Mouse (Mus musculus) MEL (cell line): ENCODE measurements around the gene Krt33b. TPM values are rescaled to one million over a fixed set of nuclear protein-coding genes. Genes with fewer than 3 reads are reported as not detected.

Experiments used
- DNase-seq: peaks from one replicate; pipeline ENCODE4 v3.0.0; 2011; ENCODE audit warnings: low read depth, low spot score
- H3K27ac ChIP-seq: 2 replicates; pipeline ENCODE4 v1.5.1; 2012; ENCODE audit warnings: low read depth, mild to moderate bottlenecking, control low read depth, low read length, moderate library complexity; ENCODE audit not compliant: control insufficient read depth
- H3K27me3 ChIP-seq, 2 experiments: fragments of 150-350 bp in 1 of 2; sonication (generic) in 1 of 2; 2 replicates each; pipeline ENCODE4 v1.6.1; 2012; ENCODE audit warnings: low read length in 2 of 2, mild to moderate bottlenecking in 2 of 2, improper control_type of control experiment in 1 of 2, moderate library complexity in 1 of 2; ENCODE audit not compliant: insufficient read depth in 2 of 2, control insufficient read depth in 1 of 2
- H3K36me3 ChIP-seq, 2 experiments: 2 replicates each; pipeline ENCODE4 v1.6.1; 2012 to 2014; ENCODE audit warnings: low read length in 2 of 2, improper control_type of control experiment in 1 of 2, inconsistent platforms in 1 of 2, mild to moderate bottlenecking in 1 of 2; ENCODE audit not compliant: insufficient read depth in 2 of 2, control insufficient read depth in 1 of 2
- H3K4me1 ChIP-seq, 2 experiments: fragments of 150-350 bp in 1 of 2; sonication (generic) in 1 of 2; 2 replicates each; pipeline ENCODE4 v1.6.1; 2012; ENCODE audit warnings: low read length in 2 of 2, improper control_type of control experiment in 1 of 2, mild to moderate bottlenecking in 1 of 2; ENCODE audit not compliant: insufficient read depth in 2 of 2, control insufficient read depth in 1 of 2
- H3K4me3 ChIP-seq, 2 experiments: fragments of 150-350 bp in 1 of 2; sonication (generic) in 1 of 2; 2 replicates each; pipeline ENCODE4 v1.5.1; 2012; ENCODE audit warnings: low read depth in 2 of 2, low read length in 2 of 2, mild to moderate bottlenecking in 2 of 2, moderate library complexity in 2 of 2, control low read depth in 1 of 2, improper control_type of control experiment in 1 of 2; ENCODE audit not compliant: control insufficient read depth in 1 of 2, insufficient read depth in 1 of 2
- H3K79me2 ChIP-seq: 2 replicates; pipeline ENCODE4 v1.6.1; 2012; ENCODE audit warnings: mild to moderate bottlenecking, low read length, moderate library complexity; ENCODE audit not compliant: control insufficient read depth, poor library complexity, insufficient read depth
- H3K9ac ChIP-seq: 2 replicates; pipeline ENCODE4 v1.6.1; 2012; ENCODE audit warnings: low read depth, mild to moderate bottlenecking, control low read depth, low read length, moderate library complexity; ENCODE audit not compliant: control insufficient read depth, poor library complexity, severe bottlenecking
- H3K9me3 ChIP-seq: fragments of 150-350 bp; sonication (generic); replicated peaks from 2 replicates; pipeline ENCODE4 v1.6.1; 2012; ENCODE audit warnings: mild to moderate bottlenecking, low read length, improper control_type of control experiment, moderate library complexity; ENCODE audit not compliant: insufficient read depth
- BHLHE40 ChIP-seq: IDR thresholded peaks from 2 replicates; pipeline ENCODE4 v1.6.1; 2012; ENCODE audit warnings: low read depth, mild to moderate bottlenecking, inconsistent platforms, low read length, improper control_type of control experiment, borderline replicate concordance
- CHD1 ChIP-seq: IDR thresholded peaks from 2 replicates; pipeline ENCODE4 v1.6.1; 2012; ENCODE audit warnings: low read depth, mild to moderate bottlenecking, inconsistent platforms, low read length, improper control_type of control experiment
- CHD2 ChIP-seq: IDR thresholded peaks from 2 replicates; pipeline ENCODE4 v1.6.1; 2011; ENCODE audit warnings: low read length, improper control_type of control experiment
- CTCF ChIP-seq, 3 experiments: IDR thresholded peaks in 2 of 3; conservative IDR thresholded peaks in 1 of 3; 2 replicates each; pipeline ENCODE4 v1.5.1; 2011 to 2012; ENCODE audit warnings: low read length in 3 of 3, low read depth in 2 of 3, mild to moderate bottlenecking in 2 of 3, improper control_type of control experiment in 1 of 3, inconsistent platforms in 1 of 3, mixed read lengths in 1 of 3, moderate library complexity in 1 of 3; ENCODE audit not compliant: control insufficient read depth in 1 of 3, insufficient read depth in 1 of 3, poor library complexity in 1 of 3, severe bottlenecking in 1 of 3
- E2F4 ChIP-seq: IDR thresholded peaks from 2 replicates; pipeline ENCODE4 v1.6.1; 2011; ENCODE audit warnings: low read depth, low read length, improper control_type of control experiment, borderline replicate concordance
- ELF1 ChIP-seq: IDR thresholded peaks from 2 replicates; pipeline ENCODE4 v1.6.1; 2014; ENCODE audit warnings: low read depth, mild to moderate bottlenecking, inconsistent platforms, low read length, improper control_type of control experiment, moderate library complexity
- EP300 ChIP-seq, 2 experiments: IDR thresholded peaks; 2 replicates each; pipeline ENCODE4 v1.6.1; 2011; ENCODE audit warnings: improper control_type of control experiment in 2 of 2, low read length in 2 of 2, low read depth in 1 of 2, mild to moderate bottlenecking in 1 of 2
- ETS1 ChIP-seq: IDR thresholded peaks from 2 replicates; pipeline ENCODE4 v1.6.1; 2012; ENCODE audit warnings: low read depth, mild to moderate bottlenecking, inconsistent platforms, low read length, improper control_type of control experiment, moderate library complexity
- GABPA ChIP-seq: IDR thresholded peaks from 2 replicates; pipeline ENCODE4 v1.6.1; 2012; ENCODE audit warnings: low read depth, mild to moderate bottlenecking, inconsistent platforms, low read length, improper control_type of control experiment, moderate library complexity
- GATA1 ChIP-seq: IDR thresholded peaks from 2 replicates; pipeline ENCODE4 v1.6.1; 2011; ENCODE audit warnings: low read depth, low read length, improper control_type of control experiment
- HCFC1 ChIP-seq: IDR thresholded peaks from 2 replicates; pipeline ENCODE4 v1.6.1; 2012; ENCODE audit warnings: low read depth, mild to moderate bottlenecking, inconsistent platforms, low read length, improper control_type of control experiment, moderate library complexity
- JUND ChIP-seq: IDR thresholded peaks from 2 replicates; pipeline ENCODE4 v1.6.1; 2011; ENCODE audit warnings: low read depth, mild to moderate bottlenecking, improper control_type of control experiment, low read length
- KAT2A ChIP-seq: conservative IDR thresholded peaks from 2 replicates; pipeline ENCODE4 v1.6.1; 2012; ENCODE audit warnings: low read depth, low read length, improper control_type of control experiment, inconsistent platforms
- MAFK ChIP-seq: IDR thresholded peaks from 2 replicates; pipeline ENCODE4 v1.6.1; 2011; ENCODE audit warnings: low read depth, mild to moderate bottlenecking, low read length, improper control_type of control experiment, borderline replicate concordance
- MAX ChIP-seq: IDR thresholded peaks from 2 replicates; pipeline ENCODE4 v1.6.1; 2011; ENCODE audit warnings: low read length, improper control_type of control experiment
- MAZ ChIP-seq: IDR thresholded peaks from 2 replicates; pipeline ENCODE4 v1.6.1; 2012; ENCODE audit warnings: low read depth, mild to moderate bottlenecking, inconsistent platforms, low read length, improper control_type of control experiment
- MEF2A ChIP-seq: IDR thresholded peaks from 2 replicates; pipeline ENCODE4 v1.6.1; 2014; ENCODE audit warnings: low read depth, mild to moderate bottlenecking, inconsistent platforms, low read length, improper control_type of control experiment; ENCODE audit not compliant: poor library complexity, insufficient replicate concordance, severe bottlenecking; ENCODE audit errors: extremely low read depth
- MXI1 ChIP-seq: IDR thresholded peaks from 2 replicates; pipeline ENCODE4 v1.6.1; 2011; ENCODE audit warnings: mild to moderate bottlenecking, low read depth, low read length, improper control_type of control experiment
- MYC ChIP-seq: IDR thresholded peaks from 2 replicates; pipeline ENCODE4 v1.6.1; 2011; ENCODE audit warnings: low read depth, mild to moderate bottlenecking, low read length, improper control_type of control experiment, moderate library complexity
- NELFE ChIP-seq: IDR thresholded peaks from 2 replicates; pipeline ENCODE4 v1.6.1; 2011; ENCODE audit warnings: low read depth, low read length, improper control_type of control experiment
- NRF1 ChIP-seq: IDR thresholded peaks from 2 replicates; pipeline ENCODE4 v1.6.1; 2014; ENCODE audit warnings: low read depth, mild to moderate bottlenecking, inconsistent platforms, low read length, improper control_type of control experiment, moderate library complexity; ENCODE audit not compliant: poor library complexity, insufficient read depth, severe bottlenecking
- POLR2A ChIP-seq, 2 experiments: IDR thresholded peaks; 2 replicates each; pipeline ENCODE4 v1.6.1; 2011 to 2012; ENCODE audit warnings: low read length in 2 of 2, mild to moderate bottlenecking in 2 of 2, control low read depth in 1 of 2, improper control_type of control experiment in 1 of 2, low read depth in 1 of 2, moderate library complexity in 1 of 2; ENCODE audit not compliant: control insufficient read depth in 1 of 2, insufficient read depth in 1 of 2, poor library complexity in 1 of 2
- POLR2AphosphoS2 ChIP-seq: IDR thresholded peaks from 2 replicates; pipeline ENCODE4 v1.6.1; 2011; ENCODE audit warnings: low read length, improper control_type of control experiment
- POLR2AphosphoS5 ChIP-seq: IDR thresholded peaks from 2 replicates; pipeline ENCODE4 v1.6.1; 2012; ENCODE audit warnings: low read depth, borderline replicate concordance, mild to moderate bottlenecking, inconsistent platforms, low read length, moderate library complexity, mixed read lengths
- RAD21 ChIP-seq: IDR thresholded peaks from 2 replicates; pipeline ENCODE4 v1.6.1; 2011; ENCODE audit warnings: mild to moderate bottlenecking, low read depth, low read length, improper control_type of control experiment
- RCOR1 ChIP-seq: IDR thresholded peaks from 2 replicates; pipeline ENCODE4 v1.6.1; 2012; ENCODE audit warnings: low read depth, mild to moderate bottlenecking, inconsistent platforms, low read length, improper control_type of control experiment
- SIN3A ChIP-seq: IDR thresholded peaks from 2 replicates; pipeline ENCODE4 v1.6.1; 2012; ENCODE audit warnings: low read length, improper control_type of control experiment, inconsistent platforms
- SMC3 ChIP-seq: IDR thresholded peaks from 2 replicates; pipeline ENCODE4 v1.6.1; 2011; ENCODE audit warnings: low read depth, low read length, improper control_type of control experiment
- TAL1 ChIP-seq: IDR thresholded peaks from 2 replicates; pipeline ENCODE4 v1.6.1; 2012; ENCODE audit warnings: mild to moderate bottlenecking, inconsistent platforms, low read length, moderate library complexity, mixed read lengths
- TBP ChIP-seq: IDR thresholded peaks from 2 replicates; pipeline ENCODE4 v1.8.0; 2011; ENCODE audit warnings: low read depth, low read length, improper control_type of control experiment
- TCF12 ChIP-seq: IDR thresholded peaks from 2 replicates; pipeline ENCODE4 v1.6.1; 2014; ENCODE audit warnings: low read depth, mild to moderate bottlenecking, inconsistent platforms, low read length, improper control_type of control experiment, moderate library complexity
- UBTF ChIP-seq: IDR thresholded peaks from 2 replicates; pipeline ENCODE4 v1.6.1; 2012; ENCODE audit warnings: low read depth, mild to moderate bottlenecking, inconsistent platforms, low read length, improper control_type of control experiment, moderate library complexity, borderline replicate concordance; ENCODE audit not compliant: insufficient read depth
- USF2 ChIP-seq, 2 experiments: IDR thresholded peaks; 2 replicates each; pipeline ENCODE4 v1.6.1; 2011 to 2012; ENCODE audit warnings: improper control_type of control experiment in 2 of 2, low read length in 2 of 2, borderline replicate concordance in 1 of 2, inconsistent platforms in 1 of 2, low read depth in 1 of 2, mild to moderate bottlenecking in 1 of 2; ENCODE audit not compliant: insufficient read depth in 1 of 2
- ZC3H11A ChIP-seq: IDR thresholded peaks from 2 replicates; pipeline ENCODE4 v1.6.1; 2012; ENCODE audit warnings: low read depth, mild to moderate bottlenecking, inconsistent platforms, low read length, improper control_type of control experiment
- ZKSCAN1 ChIP-seq: IDR thresholded peaks from 2 replicates; pipeline ENCODE4 v1.6.1; 2012; ENCODE audit warnings: low read depth, mild to moderate bottlenecking, inconsistent platforms, low read length, improper control_type of control experiment, moderate library complexity
- ZMIZ1 ChIP-seq: IDR thresholded peaks from 2 replicates; pipeline ENCODE4 v1.6.1; 2012; ENCODE audit warnings: low read depth, mild to moderate bottlenecking, inconsistent platforms, low read length, improper control_type of control experiment, moderate library complexity
- ZNF384 ChIP-seq: IDR thresholded peaks from 2 replicates; pipeline ENCODE4 v1.6.1; 2012; ENCODE audit warnings: low read depth, mild to moderate bottlenecking, inconsistent platforms, low read length, improper control_type of control experiment
- polyA plus RNA-seq, 2 experiments: library from polyadenylated mRNA; stranded (reverse) in 1 of 2; unstranded in 1 of 2; fragments of >175 nt in 1 of 2; fragments of >200 nt in 1 of 2; gene quantifications; 2 replicates each; pipeline versions ENCODE4 v1.2.1 to v1.2.4; 2012; ENCODE audit warnings: low replicate concordance in 2 of 2, low read depth in 1 of 2; ENCODE audit not compliant: insufficient read length in 2 of 2, insufficient read depth in 1 of 2, missing spikeins in 1 of 2
- total RNA-seq: library from RNA; depleted of rRNA; stranded (reverse); fragments of 300-350 nt; gene quantifications from 2 replicates; pipeline ENCODE4 v1.2.3, GENCODE M21; 2012

Gene Krt33b
- total and polyA plus RNA-seq, 3 experiments = not detected

DNA sequence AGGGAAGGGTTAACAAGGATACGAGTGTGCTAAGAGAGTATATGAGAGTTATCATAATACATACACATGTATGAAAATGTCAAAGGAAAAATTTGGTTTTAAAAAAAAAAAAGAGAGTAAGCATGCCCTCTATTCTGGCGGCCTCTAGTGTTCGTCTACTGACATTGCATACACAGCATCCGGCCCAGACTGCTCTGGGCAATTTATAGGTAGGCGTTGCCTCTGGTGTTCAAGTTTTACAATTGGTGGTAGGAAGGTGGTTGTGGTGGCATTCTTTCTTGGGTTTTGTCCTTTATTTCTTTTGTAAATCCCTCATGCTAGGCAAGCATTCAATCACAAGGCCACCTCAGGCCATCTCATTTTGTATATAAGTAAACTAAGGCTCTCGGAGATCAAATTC, 24.8 kb downstream of the Krt33b start:
- no peaks in the 10 kb centered on the region for H3K4me1 ChIP-seq
- H3K36me3 ChIP-seq = no peaks in the 10 kb centered on the region
- no peak for TF ChIP-seq CHD1
- no peak for TF ChIP-seq MAFK
- TF ChIP-seq MXI1 = no peak
- no peak for TF ChIP-seq BHLHE40
- TF ChIP-seq MAX = no peak
- TF ChIP-seq RAD21 = peak; percentile 74
- TF ChIP-seq MEF2A = no peak
- TF ChIP-seq POLR2AphosphoS2 = no peak
- no peak for TF ChIP-seq TBP
- no peak for TF ChIP-seq MYC
- TF ChIP-seq ZC3H11A = peak; percentile 47
- TF ChIP-seq POLR2AphosphoS5 = no peak
- no peak for TF ChIP-seq SIN3A
- TF ChIP-seq RCOR1 = no peak
- peak; percentile 97 for TF ChIP-seq ZNF384
- no peak for TF ChIP-seq TCF12
- no peak for TF ChIP-seq NELFE
- TF ChIP-seq USF2 (IDR thresholded peaks at IDR 0.05; ENCODE audit: borderline replicate concordance in 1 of 2, insufficient read depth in 1 of 2, low read depth in 1 of 2, low read length in 2 of 2) = no peak
- no peak for TF ChIP-seq CHD2
- no peak for TF ChIP-seq GATA1
- no peak for TF ChIP-seq GABPA
- no peak for TF ChIP-seq TAL1
- no peak for TF ChIP-seq POLR2A (IDR thresholded peaks at IDR 0.05; ENCODE audit: control insufficient read depth in 1 of 2, insufficient read depth in 1 of 2, low read depth in 1 of 2, low read length in 2 of 2, poor library complexity in 1 of 2)
- no peak for TF ChIP-seq ZMIZ1
- no peak for TF ChIP-seq ZKSCAN1
- TF ChIP-seq NRF1 = no peak
- no peak for TF ChIP-seq MAZ
- TF ChIP-seq CTCF (IDR thresholded peaks at IDR 0.05 in 2 of 3, conservative IDR thresholded peaks at IDR 0.05 in 1 of 3; ENCODE audit: control insufficient read depth in 1 of 3, insufficient read depth in 1 of 3, low read depth in 2 of 3, low read length in 3 of 3, poor library complexity in 1 of 3, severe bottlenecking in 1 of 3) = peak; percentile 71 to 81 (median 76)
- no peak for TF ChIP-seq UBTF
- no peak for TF ChIP-seq ETS1
- TF ChIP-seq JUND = no peak
- no peak for TF ChIP-seq KAT2A
- no peak for TF ChIP-seq HCFC1
- TF ChIP-seq SMC3 = peak; percentile 73
- no peak for TF ChIP-seq EP300 (IDR thresholded peaks at IDR 0.05; ENCODE audit: low read depth in 1 of 2, low read length in 2 of 2)
- no peak for TF ChIP-seq ELF1
- no peak for TF ChIP-seq E2F4
- H3K9ac ChIP-seq = no peak overlapping the region
- H3K4me3 ChIP-seq = no peak overlapping the region
- peak; percentile 56 for DNase-seq
- no peak overlapping the region for H3K27ac ChIP-seq
- no peaks in the 10 kb centered on the region for H3K27me3 ChIP-seq
- no peaks in the 10 kb centered on the region for H3K79me2 ChIP-seq
- H3K9me3 ChIP-seq = no peaks in the 10 kb centered on the region
